Mouse (Mus musculus): ENCODE results near the gene Sez6. TPM values are rescaled to one million over a fixed set of nuclear protein-coding genes. Genes with fewer than 3 reads are reported as not detected.
A peak's percentile ranks its signal among the peaks of the same experiment; 100 is the strongest.

Sez6 gene
- polyA plus RNA-seq (2012; rRNA removed) (0.03 and 0.37 TPM in 2 replicates), polyA plus RNA-seq (2014; fragmentation: Nextera tagmentation; extraction: Ambion mirVana) (0.05 TPM in 1 of 2 replicates, not detected in the other)

DNA sequence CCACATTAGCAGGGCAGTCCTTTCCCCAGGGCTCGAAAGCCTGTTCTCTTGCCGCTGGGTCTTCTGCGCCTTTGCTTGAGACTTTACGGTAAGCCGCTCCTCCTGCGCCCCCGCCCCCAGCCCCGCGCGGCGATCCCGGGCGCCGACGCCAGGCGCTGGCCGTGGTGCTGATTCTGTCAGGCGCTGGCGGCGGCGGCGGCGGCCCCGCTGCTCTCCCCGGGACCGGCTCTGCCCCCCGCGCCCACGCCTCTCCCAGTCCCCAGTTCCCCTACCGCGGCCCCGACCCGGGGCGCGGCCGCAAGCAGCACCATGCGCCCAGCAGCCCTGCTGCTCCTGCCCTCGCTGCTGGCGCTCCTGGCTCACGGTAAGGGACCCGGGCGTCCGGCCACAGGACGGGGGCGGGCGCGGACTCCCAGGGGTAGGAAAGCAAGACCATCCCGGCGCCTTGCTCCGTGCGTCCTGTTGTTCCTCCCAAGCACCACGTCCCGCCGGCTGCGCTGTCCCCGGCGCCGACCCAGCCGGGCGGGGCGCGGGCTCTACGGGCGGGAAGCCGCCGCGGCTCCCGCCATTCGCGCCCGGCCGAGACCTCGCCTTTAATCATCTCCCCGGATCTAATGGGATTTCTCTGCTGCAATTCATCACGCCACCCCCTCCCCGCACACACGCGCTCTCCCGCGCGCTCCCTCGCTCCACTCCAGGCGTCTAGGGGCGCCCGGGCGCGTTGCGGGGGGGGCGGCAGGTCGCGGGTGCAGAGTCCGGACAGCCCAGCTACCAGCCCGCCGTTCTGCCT is at the start of gene Sez6:
Gene Sez6, plus strand, starts transcription at position 50 of the 790 bp plus-strand sequence.
- Histone ChIP-seq H3K4me1 (replicated peaks; ENCODE audit: control insufficient read depth in 2 of 2, insufficient read depth in 2 of 2, low read length in 1 of 2) (no peaks in the 10 kb centered on the region), H3K9me3 (ENCODE audit: control insufficient read depth, low read length) (no peaks in the 10 kb centered on the region), H3K36me3 (replicated peaks; ENCODE audit: control insufficient read depth, insufficient read depth, low read depth) (no peaks in the 10 kb centered on the region), H3K9ac (replicated peaks) (no peak within 1 kb of the TSS), H3K27me3 (ENCODE audit: control insufficient read depth, insufficient read depth, low read length) (peaks cover 65% of the 10 kb centered on the region), H3K27ac (no peak within 1 kb of the TSS), H3K4me3 (ENCODE audit: insufficient read depth in 1 of 2, low read depth in 2 of 2, low read length in 2 of 2) (peak within 1 kb of the TSS in 1 of 2 experiments; percentile 38; a peak in 2 of 4 replicates), H3K4me2 (ENCODE audit: low read depth) (peak within 1 kb of the TSS; percentile 55)
- ATAC-seq (ENCODE audit: insufficient read depth) (0 out of 2 replicates have a peak, but pooled peaks have one; percentile 28), DNase-seq (ENCODE audit: low read depth in 3 of 3, low spot score in 3 of 3) (peak; percentile 11 to 28 (median 17))
- 1% methylated on average over 88 of the region's 94 CpGs for WGBS (ENCODE audit: insufficient replicate concordance)
- TF ChIP-seq EP300 (IDR thresholded peaks at IDR 0.05; ENCODE audit: low read depth) (no peak), CTCF (IDR thresholded peaks at IDR 0.05; ENCODE audit: low read depth) (no peak)

DNA sequence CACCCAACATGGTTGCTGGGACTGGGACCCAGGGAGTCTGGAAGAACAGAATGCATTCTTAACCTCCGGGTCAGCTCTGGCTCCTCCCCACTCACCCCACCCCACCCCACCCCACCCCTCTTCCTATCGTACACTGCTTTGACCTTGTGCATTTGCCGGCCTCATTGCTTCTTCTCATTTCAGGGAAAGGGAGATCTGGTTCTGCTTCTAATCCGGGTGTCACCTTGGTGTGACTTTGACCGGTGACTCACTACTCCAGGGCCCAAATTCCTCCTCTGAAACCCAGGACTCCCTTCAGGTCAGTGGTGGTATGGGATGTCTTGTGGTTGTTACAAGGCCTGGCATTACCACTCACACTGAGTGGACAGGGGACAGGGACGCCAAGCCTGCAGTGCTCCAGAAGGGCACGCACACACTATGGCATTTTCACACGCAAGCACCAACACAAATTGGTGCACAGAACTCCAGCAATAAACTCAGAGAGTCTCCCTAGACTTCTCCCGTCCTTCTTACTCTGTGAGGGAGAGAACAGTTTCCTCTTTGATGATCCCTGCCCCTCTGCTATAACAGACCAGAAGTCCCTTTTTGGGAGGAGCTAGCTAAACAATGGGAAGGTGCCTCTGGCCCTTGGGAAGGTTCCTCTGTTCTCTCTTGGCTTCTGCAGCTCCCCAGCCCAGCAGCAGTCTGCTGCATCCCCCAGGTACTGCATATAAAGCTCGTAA is 45.9 kb upstream of the Sez6 start:
- Histone ChIP-seq H3K9me3 (ENCODE audit: control insufficient read depth, low read length) (no peaks in the 10 kb centered on the region), H3K4me1 (replicated peaks; ENCODE audit: control insufficient read depth in 2 of 2, insufficient read depth in 2 of 2, low read length in 1 of 2) (0 out of 4 replicates have a peak, but pooled peaks cover 0 to 1% of the 10 kb centered on the region in 2 experiments), H3K27ac (no peak overlapping the region), H3K36me3 (replicated peaks; ENCODE audit: control insufficient read depth, insufficient read depth, low read depth) (no peaks in the 10 kb centered on the region), H3K4me2 (ENCODE audit: low read depth) (no peak overlapping the region), H3K27me3 (ENCODE audit: control insufficient read depth, insufficient read depth, low read length) (no peaks in the 10 kb centered on the region; the same call in 1 of the 2 replicates), H3K4me3 (ENCODE audit: insufficient read depth in 1 of 2, low read depth in 2 of 2, low read length in 2 of 2) (no peak overlapping the region), H3K9ac (replicated peaks) (no peak overlapping the region)
- TF ChIP-seq CTCF (IDR thresholded peaks at IDR 0.05; ENCODE audit: low read depth) (no peak), EP300 (IDR thresholded peaks at IDR 0.05; ENCODE audit: low read depth) (no peak)
- DNase-seq (ENCODE audit: low read depth in 3 of 3, low spot score in 3 of 3) (no peak), ATAC-seq (ENCODE audit: insufficient read depth) (no peak)
- WGBS (ENCODE audit: insufficient replicate concordance): 44% methylated on average over 10 of the region's 10 CpGs

GRCm38 (mm10) chr11:77885246-77885575 is 45.4 kb upstream of the Sez6 start:
- no peaks in the 10 kb centered on the region for H3K9me3 ChIP-seq (ENCODE audit: control insufficient read depth, low read length)
- no peak for DNase-seq (ENCODE audit: low read depth in 3 of 3, low spot score in 3 of 3)
- H3K36me3 ChIP-seq (replicated peaks; ENCODE audit: control insufficient read depth, insufficient read depth, low read depth): no peaks in the 10 kb centered on the region
- 0 out of 4 replicates have a peak, but pooled peaks cover 0 to 1% of the 10 kb centered on the region in 2 experiments for H3K4me1 ChIP-seq (replicated peaks; ENCODE audit: control insufficient read depth in 2 of 2, insufficient read depth in 2 of 2, low read length in 1 of 2)
- H3K4me3 ChIP-seq (ENCODE audit: insufficient read depth in 1 of 2, low read depth in 2 of 2, low read length in 2 of 2): no peak overlapping the region
- no peak overlapping the region for H3K4me2 ChIP-seq (ENCODE audit: low read depth)
- WGBS (ENCODE audit: insufficient replicate concordance): 53% methylated on average over 8 of the region's 8 CpGs
- ATAC-seq (ENCODE audit: insufficient read depth): no peak
- H3K9ac ChIP-seq (replicated peaks): no peak overlapping the region
- TF ChIP-seq CTCF (IDR thresholded peaks at IDR 0.05; ENCODE audit: low read depth) (no peak), EP300 (IDR thresholded peaks at IDR 0.05; ENCODE audit: low read depth) (no peak)
- H3K27ac ChIP-seq: no peak overlapping the region
- no peaks in the 10 kb centered on the region; the same call in 1 of the 2 replicates for H3K27me3 ChIP-seq (ENCODE audit: control insufficient read depth, insufficient read depth, low read length)

GRCm38 (mm10) chr11:77887373-77887960 is 43.1 kb upstream of the Sez6 start:
- H3K4me2 ChIP-seq (ENCODE audit: low read depth): no peak overlapping the region
- no peak for ATAC-seq (ENCODE audit: insufficient read depth)
- no peaks in the 10 kb centered on the region for H3K9me3 ChIP-seq (ENCODE audit: control insufficient read depth, low read length)
- WGBS (ENCODE audit: insufficient replicate concordance): 35% methylated on average over 17 of the region's 17 CpGs
- H3K4me3 ChIP-seq (ENCODE audit: insufficient read depth in 1 of 2, low read depth in 2 of 2, low read length in 2 of 2): no peak overlapping the region
- DNase-seq (ENCODE audit: low read depth in 3 of 3, low spot score in 3 of 3): no peak
- H3K36me3 ChIP-seq (replicated peaks; ENCODE audit: control insufficient read depth, insufficient read depth, low read depth): no peaks in the 10 kb centered on the region
- no peaks in the 10 kb centered on the region; the same call in 1 of the 2 replicates for H3K27me3 ChIP-seq (ENCODE audit: control insufficient read depth, insufficient read depth, low read length)
- no peak overlapping the region for H3K27ac ChIP-seq
- 0 out of 4 replicates have a peak, but pooled peaks cover 0 to 1% of the 10 kb centered on the region in 2 experiments for H3K4me1 ChIP-seq (replicated peaks; ENCODE audit: control insufficient read depth in 2 of 2, insufficient read depth in 2 of 2, low read length in 1 of 2)
- no peak overlapping the region for H3K9ac ChIP-seq (replicated peaks)
- TF ChIP-seq EP300 (IDR thresholded peaks at IDR 0.05; ENCODE audit: low read depth) (no peak), CTCF (IDR thresholded peaks at IDR 0.05; ENCODE audit: low read depth) (no peak)
